Mouse (Mus musculus) heart, postnatal 0 days (tissue): ENCODE measurements around the gene Exoc3l. TPM values are rescaled to one million over a fixed set of nuclear protein-coding genes. Genes with fewer than 3 reads are reported as not detected.

Experiments
- ATAC-seq: fragments of 200-750 bp; cut with Nextera tagmentation; 2 replicates; pipeline ENCODE4 v1.8.0; 2017; ENCODE audit warnings: low read depth, moderate number of reproducible peaks, moderate library complexity; ENCODE audit not compliant: insufficient read depth
- DNase-seq: peaks from one replicate; pipeline ENCODE4 v3.0.0-alpha.2; 2016; ENCODE audit warnings: low spot score
- H3K27ac ChIP-seq: fragments of 300-500 bp; sonication (generic); 2 replicates; pipeline ENCODE4 v1.5.1; 2014; ENCODE audit warnings: low read depth, mild to moderate bottlenecking
- H3K27me3 ChIP-seq: fragments of 300-500 bp; sonication (generic); 2 replicates; pipeline ENCODE4 v1.6.1; 2014; ENCODE audit warnings: low read length, mixed read lengths; ENCODE audit not compliant: control insufficient read depth, insufficient read depth
- H3K36me3 ChIP-seq: fragments of 300-500 bp; sonication (generic); replicated peaks from 2 replicates; pipeline ENCODE4 v1.6.1; 2014; ENCODE audit warnings: low read length, mixed read lengths; ENCODE audit not compliant: control insufficient read depth, insufficient read depth
- H3K4me1 ChIP-seq: fragments of 300-500 bp; sonication (generic); 2 replicates; pipeline ENCODE4 v1.6.1; 2014; ENCODE audit warnings: antibody characterized with exemption; ENCODE audit not compliant: control insufficient read depth, insufficient read depth
- H3K4me2 ChIP-seq: fragments of 300-500 bp; sonication (generic); 2 replicates; pipeline ENCODE4 v1.6.1; 2014; ENCODE audit warnings: low read depth, mild to moderate bottlenecking, low read length, moderate library complexity
- H3K4me3 ChIP-seq: fragments of 300-500 bp; sonication (generic); 2 replicates; pipeline ENCODE4 v1.5.1; 2014; ENCODE audit warnings: low read depth, low read length
- H3K9ac ChIP-seq: fragments of 300-500 bp; sonication (generic); replicated peaks from 2 replicates; pipeline ENCODE4 v1.6.1; 2014; ENCODE audit warnings: low read depth, low read length, mixed read lengths
- H3K9me3 ChIP-seq: fragments of 300-500 bp; sonication (generic); replicated peaks from 2 replicates; pipeline ENCODE4 v1.6.1; 2016; ENCODE audit warnings: low read length; ENCODE audit not compliant: control insufficient read depth
- CTCF ChIP-seq: IDR thresholded peaks from 2 replicates; pipeline ENCODE4 v1.5.1; 2016; ENCODE audit warnings: antibody characterized with exemption, control low read depth, low read depth
- EP300 ChIP-seq: IDR thresholded peaks from 2 replicates; pipeline ENCODE4 v1.6.1; 2016; ENCODE audit warnings: antibody characterized with exemption, low read depth
- whole genome bisulfite sequencing: fragments of 180-500 bp; shearing (Covaris S2); extraction: QIAGEN DNeasy Blood & Tissue Kit; methylation state at CpG from one replicate; pipeline ENCODE4 v1.1.7; 2014; 5-methylcytosine and 5-hydroxymethylcytosine counted together
- polyA plus RNA-seq: library from polyadenylated mRNA; unstranded; fragments of >200 nt; fragmentation: Nextera tagmentation; extraction: Ambion mirVana; gene quantifications from 2 replicates; pipeline ENCODE4 v1.2.1, GENCODE M21; 2015
- total RNA-seq: library from RNA; depleted of rRNA; stranded (reverse); fragments of >200 nt; gene quantifications from 2 replicates; pipeline ENCODE4 v1.2.3, GENCODE M21; 2014; ENCODE audit warnings: low replicate concordance

Gene Exoc3l
- total and polyA plus RNA-seq, 2 experiments from 2014 or later, result 9.5 to 10.6 TPM

DNA sequence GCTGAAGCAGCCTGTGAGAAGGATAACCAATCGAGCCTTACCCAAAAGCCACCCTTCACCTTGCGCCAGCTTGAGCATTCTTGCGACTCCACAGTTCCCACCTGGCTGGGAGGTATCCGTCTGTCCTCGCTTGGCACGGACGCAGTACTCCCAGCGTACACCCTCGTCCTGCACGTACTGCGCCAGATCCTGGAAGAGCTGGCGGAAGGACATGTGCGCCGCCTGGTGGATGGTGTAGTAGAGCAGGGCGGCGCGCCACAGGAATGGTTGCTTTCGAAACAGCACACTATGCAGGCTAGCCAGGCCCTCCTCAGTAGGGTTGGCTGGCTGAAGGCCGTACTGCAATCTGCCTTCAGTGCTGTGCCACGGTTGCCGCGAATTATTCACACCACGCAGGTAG is 12.8 kb downstream of the Exoc3l start:
- Histone ChIP-seq H3K36me3 (no peaks in the 10 kb centered on the region), H3K9ac (no peak overlapping the region), H3K4me3 (no peak overlapping the region), H3K27ac (no peak overlapping the region), H3K4me1 (peaks cover 6% of the 10 kb centered on the region), H3K27me3 (peaks cover 16% of the 10 kb centered on the region; the same call in 1 of the 2 replicates), H3K9me3 (no peaks in the 10 kb centered on the region), H3K4me2 (0 out of 2 replicates have a peak overlapping the region, but pooled peaks have one; percentile 17)
- ATAC-seq (peak; percentile 59; the same call in 1 of the 2 replicates), DNase-seq (no peak)
- TF ChIP-seq CTCF (peak; percentile 76), EP300 (no peak)
- 25% methylated on average over 23 of the region's 23 CpGs for WGBS

DNA sequence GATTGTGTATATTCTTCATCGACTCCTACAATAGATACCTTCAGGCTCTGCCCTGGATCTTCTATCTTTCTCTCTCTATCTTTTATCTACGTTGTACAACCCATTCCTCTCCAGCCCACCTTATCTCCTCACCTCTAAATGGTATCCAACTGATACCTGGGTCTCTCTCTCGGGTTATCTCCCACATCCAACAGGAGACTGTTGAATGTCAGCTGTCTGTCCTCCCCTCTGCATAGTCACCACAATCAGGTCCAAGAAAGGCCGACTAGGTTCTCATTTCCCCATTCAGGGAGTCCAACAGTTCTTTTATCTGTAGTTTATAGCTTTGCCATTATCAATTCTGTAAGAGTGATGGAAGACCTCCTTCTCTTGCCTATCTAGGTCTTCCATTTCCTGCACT is 13.7 kb downstream of the Exoc3l start:
- TF ChIP-seq CTCF, result no peak
- no peak for TF ChIP-seq EP300
- no peak for ATAC-seq
- Histone ChIP-seq H3K27ac (no peak overlapping the region), H3K4me3 (no peak overlapping the region), H3K4me2 (no peak overlapping the region), H3K4me1 (peaks cover 6% of the 10 kb centered on the region), H3K9me3 (no peaks in the 10 kb centered on the region), H3K9ac (no peak overlapping the region), H3K27me3 (peaks cover 25% of the 10 kb centered on the region; the same call in 1 of the 2 replicates), H3K36me3 (no peaks in the 10 kb centered on the region)
- WGBS, result 63% methylated on average over 4 of the region's 4 CpGs
- no peak for DNase-seq

DNA sequence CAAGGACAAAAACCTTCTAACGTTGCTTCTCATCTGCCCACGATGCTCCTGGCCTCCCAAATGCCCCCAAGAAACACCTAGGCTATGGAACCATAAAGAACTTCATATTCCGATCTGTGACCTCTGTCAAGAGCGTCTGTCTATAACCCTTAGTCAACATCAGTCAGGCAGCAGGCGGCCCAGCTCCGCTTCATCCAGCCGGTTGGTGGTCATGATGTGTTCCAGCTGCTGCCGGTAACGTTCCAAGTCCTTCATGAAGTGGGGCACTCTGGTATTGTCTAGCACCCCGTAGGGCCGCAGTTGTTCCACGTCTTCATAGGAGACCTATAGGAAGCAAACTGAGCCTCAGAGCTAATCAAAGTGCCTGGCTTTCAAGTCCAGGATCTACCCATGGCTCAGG is 14.1 kb downstream of the Exoc3l start:
- Histone ChIP-seq H3K4me3 (no peak overlapping the region), H3K9me3 (no peaks in the 10 kb centered on the region), H3K27ac (no peak overlapping the region), H3K27me3 (peaks cover 26% of the 10 kb centered on the region; the same call in 1 of the 2 replicates), H3K36me3 (no peaks in the 10 kb centered on the region), H3K9ac (no peak overlapping the region), H3K4me1 (peaks cover 7% of the 10 kb centered on the region), H3K4me2 (no peak overlapping the region)
- DNase-seq (no peak), ATAC-seq (no peak)
- TF ChIP-seq CTCF (no peak), EP300 (no peak)
- 84% methylated on average over 12 of the region's 12 CpGs for WGBS

DNA sequence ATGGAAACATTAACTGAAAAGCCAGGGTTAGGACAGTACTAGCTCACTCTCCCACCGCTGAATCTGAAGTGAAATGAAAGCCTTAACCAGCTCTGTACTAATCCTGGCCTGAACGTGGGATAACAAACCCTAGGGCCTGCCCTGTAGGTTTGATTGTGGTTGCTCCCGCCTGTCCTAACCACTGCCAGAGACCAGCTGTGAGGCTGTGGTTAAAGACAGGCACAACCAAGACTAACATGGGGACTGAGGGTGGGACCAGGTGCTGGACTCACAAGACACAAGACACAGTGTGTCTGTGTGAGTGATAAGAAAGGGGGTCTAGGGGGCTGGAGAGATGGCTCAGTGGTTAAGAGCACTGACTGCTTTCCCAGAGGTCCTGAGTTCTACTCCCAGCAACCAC is 15.3 kb downstream of the Exoc3l start:
- H3K4me2 ChIP-seq, result no peak overlapping the region
- H3K9ac ChIP-seq, result no peak overlapping the region
- WGBS, result 72% methylated on average over 3 of the region's 3 CpGs
- no peaks in the 10 kb centered on the region for H3K36me3 ChIP-seq
- no peak for ATAC-seq
- DNase-seq, result no peak
- TF ChIP-seq CTCF, result no peak
- TF ChIP-seq EP300, result no peak
- H3K9me3 ChIP-seq, result no peaks in the 10 kb centered on the region
- no peak overlapping the region for H3K27ac ChIP-seq
- H3K27me3 ChIP-seq, result peaks cover 27% of the 10 kb centered on the region; the same call in 1 of the 2 replicates
- no peak overlapping the region for H3K4me3 ChIP-seq
- peaks cover 20% of the 10 kb centered on the region for H3K4me1 ChIP-seq

DNA sequence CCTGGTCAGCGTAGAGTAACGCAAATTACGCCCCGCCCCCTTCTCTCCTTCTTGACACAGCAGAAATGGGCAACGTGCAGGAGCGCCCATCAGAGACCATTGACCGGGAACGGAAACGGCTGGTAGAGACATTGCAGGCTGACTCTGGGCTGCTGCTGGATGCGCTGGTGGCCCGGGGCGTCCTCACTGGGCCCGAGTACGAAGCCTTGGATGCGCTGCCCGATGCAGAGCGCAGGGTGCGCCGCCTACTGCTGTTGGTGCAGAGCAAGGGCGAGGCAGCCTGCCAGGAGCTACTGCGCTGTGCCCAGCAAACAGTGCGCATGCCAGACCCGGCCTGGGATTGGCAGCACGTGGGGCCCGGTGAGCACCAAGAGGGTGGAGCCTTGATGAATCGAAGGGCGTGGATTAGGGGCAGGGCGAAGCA is 17.0 kb downstream of the Exoc3l start:
- ATAC-seq, result peak; percentile 85

More for the DNA sequence above, 17.0 kb downstream of the Exoc3l start:
- no peak overlapping the region for H3K27ac ChIP-seq
- H3K36me3 ChIP-seq, result no peaks in the 10 kb centered on the region
- H3K4me2 ChIP-seq, result peak overlapping the region; percentile 55
- H3K9me3 ChIP-seq, result no peaks in the 10 kb centered on the region
- TF ChIP-seq EP300 (no peak), CTCF (peak; percentile 45)
- DNase-seq, result peak; percentile 82
- WGBS, result 1% methylated on average over 28 of the region's 28 CpGs
- H3K4me3 ChIP-seq, result peak overlapping the region; percentile 35
- H3K9ac ChIP-seq, result no peak overlapping the region
- H3K27me3 ChIP-seq, result peaks cover 43% of the 10 kb centered on the region; the same call in 1 of the 2 replicates
- peaks cover 21% of the 10 kb centered on the region for H3K4me1 ChIP-seq
